Mouse (Mus musculus) heart, adult 2 months (tissue): ENCODE results near the gene Sema4a.

ENCODE experiments used
- CTCF ChIP-seq: fragments of 200-600 bp; IDR thresholded peaks from 2 replicates; pipeline ENCODE4 v1.8.1; 2022; ENCODE audit warnings: antibody characterized with exemption, mild to moderate bottlenecking, moderate library complexity
- EP300 ChIP-seq: fragments of 200-500 bp; IDR thresholded peaks from 2 replicates; pipeline ENCODE4 v1.6.1; 2011; ENCODE audit warnings: low read depth, low read length, control low read depth; ENCODE audit not compliant: insufficient read depth
- POLR2A ChIP-seq: fragments of 200-500 bp; IDR thresholded peaks from 2 replicates; pipeline ENCODE4 v1.6.1; 2011; ENCODE audit warnings: mild to moderate bottlenecking, low read depth, low read length, control low read depth; ENCODE audit not compliant: insufficient read depth

DNA sequence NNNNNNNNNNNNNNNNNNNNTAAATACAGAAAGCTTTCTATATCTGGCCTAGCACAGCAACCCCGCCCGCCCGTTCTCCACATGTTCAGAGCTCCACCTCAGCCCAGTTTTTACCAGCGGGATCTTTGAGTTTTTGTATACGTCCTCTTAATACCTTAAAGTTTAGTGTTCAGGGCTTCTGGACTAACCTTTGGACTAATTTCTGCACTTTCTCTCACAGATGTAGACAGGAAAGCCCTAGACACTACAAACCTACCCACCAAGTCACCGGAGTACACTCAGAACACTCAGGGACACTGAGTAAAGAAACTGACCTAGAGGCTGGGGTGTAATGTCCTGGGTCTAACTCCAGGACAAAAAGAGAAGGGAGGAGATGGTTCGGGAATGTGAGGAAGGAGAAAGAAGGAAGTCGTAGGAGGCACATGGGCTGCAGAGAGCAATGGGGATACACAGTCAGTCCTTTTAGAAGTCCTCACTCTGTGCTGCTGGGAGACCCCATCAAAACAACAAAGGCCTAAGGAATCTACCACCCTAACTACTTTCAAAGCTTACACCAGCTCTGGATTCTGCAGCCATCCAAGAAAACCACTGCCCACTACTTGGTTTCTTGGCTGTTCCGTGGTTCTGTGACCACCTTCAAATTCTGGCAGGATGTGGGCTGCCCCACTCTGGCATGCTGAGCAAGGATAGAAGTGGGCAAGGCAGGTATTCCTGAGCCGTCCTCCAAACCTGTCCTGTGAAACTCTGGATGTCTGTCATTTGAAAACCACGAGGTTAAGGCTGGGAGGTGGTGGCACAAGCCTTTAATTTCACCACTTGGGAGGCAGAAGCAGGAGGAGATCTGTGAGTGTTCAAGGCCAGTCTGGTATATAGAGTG lies 33.0 kb upstream of the Sema4a start:
- TF ChIP-seq CTCF (no peak), POLR2A (no peak), EP300 (no peak)
